Mouse (Mus musculus) thymus, postnatal 36 days (tissue): ENCODE measurements around the gene Ajm1.
A peak's percentile ranks its signal among the peaks of the same experiment; 100 is the strongest.
"Not testable (repeated sequence)": the region's sequence is repeated elsewhere in the genome, so short reads cannot be mapped to it uniquely, and the experiment has no call there.

Experiments used
- DNase-seq, 2 experiments: peaks; one replicate each; pipeline ENCODE4 v3.0.0; 2022; ENCODE audit warnings: mixed read lengths in 2 of 2

The Ajm1 gene

GRCm38 (mm10) chr2:25561946-25562345 lies 19.6 kb downstream of the Ajm1 start:
- DNase-seq: no peak

GRCm38 (mm10) chr2:25560551-25560950 lies 21.0 kb downstream of the Ajm1 start:
- DNase-seq: no peak

GRCm38 (mm10) chr2:25558774-25559173 lies 22.8 kb downstream of the Ajm1 start:
- DNase-seq: no peak

- no peak for DNase-seq
Measured at GRCm38 (mm10) chr2:25557964-25558360, 23.6 kb downstream of the Ajm1 start.

- peak; percentile 92 to 95 for DNase-seq
Measured at GRCm38 (mm10) chr2:25557221-25557963, 24.2 kb downstream of the Ajm1 start, which contains the start of gene Edf1. Gene Edf1 (plus strand): TSS chr2:25557847.

GRCm38 (mm10) chr2:25556296-25556695 lies 25.3 kb downstream of the Ajm1 start:
- DNase-seq: no peak

GRCm38 (mm10) chr2:25555479-25555878 lies 26.1 kb downstream of the Ajm1 start:
- not testable (repeated sequence) for DNase-seq

- not testable (repeated sequence) for DNase-seq
Measured at GRCm38 (mm10) chr2:25553171-25553786, 28.3 kb downstream of the Ajm1 start.

- DNase-seq: peak; percentile 64 to 67
Measured at GRCm38 (mm10) chr2:25551186-25551585, 30.4 kb downstream of the Ajm1 start.

GRCm38 (mm10) chr2:25549021-25549991 lies 32.3 kb downstream of the Ajm1 start:
- DNase-seq: peak; percentile 72 to 86

GRCm38 (mm10) chr2:25546811-25547491 lies 34.6 kb downstream of the Ajm1 start, which contains the start of gene Traf2:
Gene Traf2 (minus strand): TSS chr2:25546940.
- DNase-seq: peak; percentile 98 to 99

GRCm38 (mm10) chr2:25545996-25546810 lies 35.4 kb downstream of the Ajm1 start:
- DNase-seq: no peak

- DNase-seq: no peak
Measured at GRCm38 (mm10) chr2:25541644-25542367, 39.8 kb downstream of the Ajm1 start.

- no peak for DNase-seq
Measured at GRCm38 (mm10) chr2:25540541-25540948, 41.0 kb downstream of the Ajm1 start.

GRCm38 (mm10) chr2:25536531-25536930 lies 45.0 kb downstream of the Ajm1 start:
- no peak for DNase-seq

- no peak for DNase-seq
Measured at GRCm38 (mm10) chr2:25534866-25535182, 46.7 kb downstream of the Ajm1 start.

- DNase-seq: peak; percentile 31 to 36
Measured at GRCm38 (mm10) chr2:25534178-25534865, 47.2 kb downstream of the Ajm1 start.

GRCm38 (mm10) chr2:25533707-25534106 lies 47.9 kb downstream of the Ajm1 start:
- DNase-seq: no peak

GRCm38 (mm10) chr2:25526510-25527302 lies 54.9 kb downstream of the Ajm1 start:
- no peak for DNase-seq
